Mouse (Mus musculus): ENCODE measurements around the gene Hist1h4j. TPM values are rescaled to one million over a fixed set of nuclear protein-coding genes. Genes with fewer than 3 reads are reported as not detected.
"Not testable (repeated sequence)": the region's sequence is repeated elsewhere in the genome, so short reads cannot be mapped to it uniquely, and the experiment has no call there.

Hist1h4j gene
- 10 to 100 TPM; 13.9 to 19.4 TPM for total RNA-seq (2021)
- long read RNA-seq, experiment 1: 0 reads
- long read RNA-seq, experiment 2: 0 reads

DNA sequence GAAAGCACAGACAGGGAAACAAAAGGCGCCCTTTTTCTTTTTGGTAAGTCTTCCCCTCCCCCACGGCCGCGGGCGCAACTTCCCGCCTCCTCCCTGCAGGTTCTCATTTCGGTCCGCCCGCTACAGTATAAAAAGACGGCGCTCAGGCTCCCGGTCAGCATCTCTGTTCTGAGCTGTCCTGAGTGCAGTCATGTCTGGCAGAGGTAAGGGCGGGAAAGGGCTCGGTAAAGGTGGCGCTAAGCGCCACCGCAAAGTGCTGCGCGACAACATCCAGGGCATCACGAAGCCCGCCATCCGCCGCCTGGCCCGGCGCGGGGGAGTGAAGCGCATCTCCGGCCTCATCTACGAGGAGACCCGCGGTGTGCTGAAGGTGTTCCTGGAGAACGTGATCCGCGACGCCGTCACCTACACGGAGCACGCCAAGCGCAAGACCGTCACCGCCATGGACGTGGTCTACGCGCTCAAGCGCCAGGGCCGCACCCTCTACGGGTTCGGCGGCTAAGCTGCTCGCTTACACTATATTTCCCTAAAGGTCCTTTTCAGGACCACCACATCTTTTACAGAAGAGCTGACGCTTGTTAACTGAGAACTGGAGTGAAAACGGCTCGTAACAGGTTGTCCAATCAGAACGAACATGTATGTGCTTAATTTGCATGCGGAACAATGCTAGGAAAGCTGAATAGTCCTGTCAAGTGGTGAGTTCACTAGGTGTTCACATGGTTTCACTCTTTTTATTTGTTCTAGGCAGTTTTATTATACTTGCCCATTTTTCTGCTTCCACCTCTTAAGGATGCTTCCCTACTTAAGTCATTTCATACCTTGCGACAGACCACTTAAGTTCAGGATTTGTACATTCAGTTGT, at the start of gene Hist1h4j:
TSS of gene Hist1h4j (plus strand) at position 159 of the 862 bp plus-strand sequence.
- peak within 1 kb of the TSS; percentile 48 for H3K4me3 ChIP-seq
- peak; percentile 71 for DNase-seq (ENCODE audit: extremely low spot score in 1 of 2, low spot score in 2 of 2)
- intact Hi-C loops (cut with DNase I): loop anchor here (1.0 kb wide), 2 partner anchors 15 to 17 kb away; partner anchors contain the start of gene Hist1h4k
- H3K27ac ChIP-seq: peak within 1 kb of the TSS; percentile 63

DNA sequence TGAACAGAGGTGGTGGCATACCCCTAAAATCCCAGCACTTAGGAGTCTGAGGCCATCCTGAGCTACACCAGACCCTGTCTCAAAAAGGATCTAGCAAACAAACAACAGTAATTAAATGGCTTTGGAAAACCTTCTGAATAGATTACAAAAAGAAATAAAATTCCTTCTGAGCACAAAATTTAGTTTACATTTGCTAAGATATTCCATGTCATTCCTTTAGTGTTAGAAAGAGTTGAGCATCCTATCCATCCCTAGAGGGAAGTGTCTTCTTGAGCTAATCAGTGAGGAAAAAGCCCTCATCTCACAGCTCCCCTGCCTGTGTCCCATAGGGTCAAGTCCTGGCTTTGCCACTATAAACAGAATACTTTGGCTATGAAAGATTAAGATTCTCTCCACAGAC, 37.1 kb upstream of the Hist1h4j start, which contains the start of gene Olfr1359:
TSS of gene Olfr1359 (plus strand) at position 301 of the 400 bp plus-strand sequence.
- Histone ChIP-seq H3K4me3 (no peak within 1 kb of the TSS), H3K27ac (no peak within 1 kb of the TSS)
- intact Hi-C loops (cut with DNase I): no loop called here
- DNase-seq (ENCODE audit: extremely low spot score in 1 of 2, low spot score in 2 of 2): no peak
- TF ChIP-seq CTCF (IDR thresholded peaks at IDR 0.05): no peak

DNA sequence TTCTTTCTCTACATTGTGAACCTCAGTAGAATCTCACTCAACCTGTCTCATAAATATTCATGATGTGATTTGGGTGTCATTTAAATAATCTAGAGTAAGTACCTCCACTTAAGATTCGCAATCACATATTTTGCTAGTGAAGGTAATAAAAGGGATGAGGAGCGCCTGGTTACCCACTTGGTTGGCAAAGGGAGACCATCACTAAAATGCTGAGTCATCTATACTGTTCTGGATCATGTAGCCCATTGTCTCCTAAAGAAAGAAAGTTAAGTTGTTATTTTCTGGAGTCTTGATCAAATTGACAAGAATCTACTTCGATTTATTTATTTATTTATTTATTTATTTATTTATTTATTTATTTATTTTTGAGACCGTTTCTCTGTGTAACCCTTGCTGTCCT, 28.2 kb upstream of the Hist1h4j start:
- DNase-seq (ENCODE audit: extremely low spot score in 1 of 2, low spot score in 2 of 2): no peak

DNA sequence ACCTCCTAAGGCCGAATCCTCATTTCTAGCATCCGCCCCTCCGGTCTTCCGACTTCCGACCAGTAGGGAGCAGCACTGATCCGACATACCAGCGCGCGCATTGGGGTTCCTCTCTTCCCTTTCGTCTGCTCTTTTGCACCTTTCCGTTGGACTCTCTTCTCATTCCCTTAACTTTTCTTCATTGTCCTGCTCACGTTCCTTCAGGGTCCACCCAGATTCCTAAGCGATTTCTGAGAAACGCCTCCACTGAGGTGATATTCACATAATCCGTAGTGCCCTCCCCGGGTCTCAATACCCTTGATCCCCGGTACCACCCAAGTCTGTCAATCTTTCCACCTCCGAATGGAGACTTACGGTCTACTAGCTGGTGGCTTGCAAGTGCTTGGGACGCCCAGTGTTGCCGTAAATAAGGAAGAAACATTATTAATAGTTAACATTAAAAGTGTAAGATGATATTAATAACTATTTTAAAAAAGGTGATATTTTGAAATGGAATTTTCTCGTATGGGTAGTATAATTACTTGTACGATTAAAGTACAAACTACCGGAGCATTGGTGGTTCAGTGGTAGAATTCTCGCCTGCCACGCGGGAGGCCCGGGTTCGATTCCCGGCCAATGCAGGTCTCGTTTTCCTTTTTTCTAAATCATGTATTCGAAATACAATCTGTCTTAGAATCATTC, 24.7 kb upstream of the Hist1h4j start:
- H3K27ac ChIP-seq: peak overlapping the region; percentile 74
- H3K4me3 ChIP-seq: peak overlapping the region; percentile 96
- peak; percentile 91 for TF ChIP-seq CTCF (IDR thresholded peaks at IDR 0.05)
- peak; percentile 87 to 90 for DNase-seq (ENCODE audit: extremely low spot score in 1 of 2, low spot score in 2 of 2)
- intact Hi-C loops (cut with DNase I): loop anchor here (1.0 to 10.0 kb wide), 11 partner anchors 41 to 1911 kb away; partner anchors contain the start of genes Hist1h2af, Hist1h2be, Hist1h4h and Hist1h4k

More for the DNA sequence above, 28.2 kb upstream of the Hist1h4j start:
- intact Hi-C loops (cut with DNase I): no loop called here
- TF ChIP-seq CTCF (IDR thresholded peaks at IDR 0.05): no peak
- Histone ChIP-seq H3K27ac (no peak overlapping the region), H3K4me3 (no peak overlapping the region)

DNA sequence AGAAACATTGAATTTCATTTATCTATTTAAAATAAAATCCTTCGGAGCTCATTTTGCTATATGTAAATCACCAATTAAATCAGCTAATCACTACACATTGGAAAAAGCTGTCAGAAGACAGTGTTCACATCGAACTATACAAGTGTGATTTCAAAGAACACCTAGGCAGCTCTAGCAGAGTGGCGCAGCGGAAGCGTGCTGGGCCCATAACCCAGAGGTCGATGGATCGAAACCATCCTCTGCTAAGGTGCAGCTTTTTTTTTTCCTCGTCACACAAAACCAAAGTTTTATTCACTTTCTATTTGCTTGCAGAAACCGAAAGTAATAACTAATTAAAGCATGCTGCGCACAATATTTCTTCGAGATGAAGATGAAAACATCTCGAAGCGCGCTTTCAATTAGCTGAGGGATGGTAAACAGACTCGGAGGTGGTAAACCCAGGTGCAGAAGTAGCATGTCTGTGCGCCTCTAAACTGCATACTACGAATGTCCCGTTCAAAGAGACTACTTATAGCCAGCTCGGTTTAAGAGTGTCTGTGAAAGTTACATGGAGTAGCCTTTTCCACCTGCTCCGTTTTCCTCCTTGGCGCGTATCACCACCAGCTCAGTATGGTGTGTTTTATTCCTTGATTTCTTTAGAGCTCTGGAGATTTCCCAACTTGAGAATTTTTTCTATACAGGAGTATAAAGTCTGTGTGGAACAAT, 23.9 kb upstream of the Hist1h4j start:
- intact Hi-C loops (cut with DNase I): loop anchor here (1.0 to 10.0 kb wide), 11 partner anchors 40 to 1910 kb away; partner anchors contain the start of genes Hist1h2af, Hist1h2be, Hist1h4h and Hist1h4k
- H3K4me3 ChIP-seq: peak overlapping the region; percentile 96
- TF ChIP-seq CTCF (IDR thresholded peaks at IDR 0.05): no peak
- DNase-seq (ENCODE audit: extremely low spot score in 1 of 2, low spot score in 2 of 2): peak; percentile 81
- H3K27ac ChIP-seq: peak overlapping the region; percentile 13; the same call in 1 of the 2 replicates

DNA sequence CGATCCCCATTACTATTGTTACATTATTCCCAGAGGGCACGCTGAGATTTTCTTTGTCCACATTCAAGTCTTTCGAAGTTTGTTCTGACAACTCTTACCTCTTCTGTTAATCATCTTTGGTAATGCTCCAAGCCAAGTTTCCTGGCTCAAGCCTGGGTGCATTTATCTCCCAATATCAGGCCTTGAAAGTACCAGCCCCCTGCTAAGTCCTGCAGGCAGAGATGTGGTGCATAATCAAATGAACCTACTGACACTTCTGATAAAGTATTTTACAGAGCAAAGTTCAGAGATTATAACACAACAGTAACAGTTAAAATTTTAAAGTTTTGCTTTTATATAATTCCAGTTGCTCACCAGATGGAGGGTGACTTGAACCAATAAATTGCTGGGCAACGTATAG, 23.2 kb upstream of the Hist1h4j start:
- intact Hi-C loops (cut with DNase I): loop anchor here (2.0 to 10.0 kb wide), 10 partner anchors 39 to 1909 kb away; partner anchors contain the start of genes Hist1h2af, Hist1h2be, Hist1h4h and Hist1h4k
- Histone ChIP-seq H3K4me3 (peak overlapping the region; percentile 96), H3K27ac (no peak overlapping the region)
- no peak for DNase-seq (ENCODE audit: extremely low spot score in 1 of 2, low spot score in 2 of 2)
- no peak for TF ChIP-seq CTCF (IDR thresholded peaks at IDR 0.05)

DNA sequence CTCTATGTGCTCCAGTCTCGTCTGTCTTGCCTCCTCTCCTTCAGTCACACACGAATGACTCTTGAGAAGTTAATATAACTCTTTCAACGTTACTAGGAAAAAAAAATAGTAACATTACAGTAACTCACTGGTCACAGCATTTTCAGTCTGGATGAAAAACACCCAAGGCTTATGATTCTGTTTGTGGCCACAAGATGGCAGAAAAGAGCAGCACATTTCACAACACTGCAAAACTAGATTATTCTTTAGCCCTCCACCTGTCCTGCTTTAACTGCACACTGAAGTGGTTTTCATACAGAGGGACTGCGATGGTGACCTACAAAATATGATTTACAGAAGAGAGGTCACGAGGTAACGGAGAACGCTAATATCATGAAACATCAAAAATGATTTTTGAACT, 20.1 kb upstream of the Hist1h4j start:
- intact Hi-C loops (cut with DNase I): loop anchor here (5.0 to 10.0 kb wide), 9 partner anchors 228 to 1968 kb away; partner anchors contain the start of genes Hist1h2ac, Hist1h2af, Hist1h2bc and Hist1h4d
- peak overlapping the region; percentile 33 for H3K4me3 ChIP-seq
- no peak overlapping the region for H3K27ac ChIP-seq
- peak; percentile 52 to 64 for DNase-seq (ENCODE audit: extremely low spot score in 1 of 2, low spot score in 2 of 2)
- peak; percentile 97 for TF ChIP-seq CTCF (IDR thresholded peaks at IDR 0.05)

DNA sequence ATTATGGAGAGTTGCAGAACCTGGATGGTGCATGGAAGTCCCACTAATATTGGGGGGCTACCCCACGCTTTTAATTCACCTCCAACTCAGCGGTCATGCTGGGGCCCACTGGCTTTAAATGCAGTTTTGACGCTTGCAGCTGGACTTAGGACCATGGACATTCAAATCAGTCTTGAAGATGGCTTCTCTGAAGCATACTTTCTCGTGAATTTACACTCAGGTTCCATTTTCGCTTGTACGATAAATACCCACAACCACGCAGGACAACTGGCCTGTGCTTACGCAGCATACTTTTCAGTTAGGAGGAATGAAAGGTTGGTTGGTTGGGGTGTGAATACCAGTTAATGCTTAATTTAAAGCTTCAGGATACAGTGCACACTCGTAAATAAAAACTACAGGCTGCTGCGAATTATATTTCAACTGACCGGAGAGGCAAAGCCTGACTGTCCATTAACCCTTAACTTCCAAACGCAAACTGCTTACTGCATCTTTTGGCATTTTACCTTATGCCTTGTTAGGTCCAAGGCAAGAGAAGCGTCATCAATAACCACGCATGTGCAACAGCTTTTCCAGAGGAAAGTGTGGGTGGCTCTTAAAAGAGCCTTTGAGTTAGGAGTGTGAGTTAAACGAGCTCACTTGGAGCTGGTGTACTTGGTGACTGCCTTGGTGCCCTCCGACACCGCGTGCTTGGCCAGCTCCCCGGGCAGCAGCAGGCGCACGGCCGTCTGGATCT, 19.6 kb upstream of the Hist1h4j start:
- no peak for DNase-seq (ENCODE audit: extremely low spot score in 1 of 2, low spot score in 2 of 2)
- H3K4me3 ChIP-seq: peak overlapping the region; percentile 33
- TF ChIP-seq CTCF (IDR thresholded peaks at IDR 0.05): no peak
- intact Hi-C loops (cut with DNase I): loop anchor here (5.0 to 10.0 kb wide), 3 partner anchors 1590 to 1967 kb away; partner anchors contain the start of genes Hist1h2ac, Hist1h2bc and Hist1h4d
- H3K27ac ChIP-seq: peak overlapping the region; percentile 72

DNA sequence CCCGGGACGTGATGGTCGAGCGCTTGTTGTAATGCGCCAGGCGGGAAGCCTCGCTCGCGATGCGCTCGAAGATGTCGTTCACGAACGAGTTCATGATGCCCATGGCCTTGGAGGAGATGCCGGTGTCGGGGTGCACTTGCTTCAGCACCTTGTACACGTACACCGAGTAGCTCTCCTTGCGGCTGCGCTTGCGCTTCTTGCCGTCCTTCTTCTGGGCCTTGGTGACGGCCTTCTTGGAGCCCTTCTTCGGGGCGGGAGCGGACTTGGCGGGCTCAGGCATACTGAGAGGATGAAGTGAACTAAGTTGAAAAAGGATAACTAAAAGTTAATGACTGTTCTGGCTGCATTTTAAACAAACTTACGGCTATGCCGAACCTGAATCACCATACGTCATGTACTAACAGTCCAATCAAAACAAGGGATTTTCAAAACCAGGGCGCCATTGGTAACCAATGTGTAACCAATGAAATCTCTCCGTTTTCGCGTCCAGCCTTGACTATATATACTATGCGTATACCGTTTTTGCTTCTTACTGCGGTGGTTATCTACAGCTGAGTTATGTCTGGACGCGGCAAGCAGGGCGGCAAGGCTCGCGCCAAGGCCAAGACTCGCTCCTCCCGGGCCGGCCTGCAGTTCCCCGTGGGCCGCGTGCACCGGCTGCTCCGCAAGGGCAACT, 18.9 kb upstream of the Hist1h4j start, which contains the start of the genes Hist1h2bl and Hist1h2ai:
TSS of gene Hist1h2bl (minus strand) at position 280 of the 676 bp plus-strand sequence.
TSS of gene Hist1h2ai (plus strand) at position 559 of the 676 bp plus-strand sequence.
- intact Hi-C loops (cut with DNase I): loop anchor here (1.0 to 10.0 kb wide), 5 partner anchors 34 to 1966 kb away; partner anchors contain the start of genes Hist1h2ac, Hist1h2an, Hist1h2bc and Hist1h2bp
- peak; percentile 74 to 84 for DNase-seq (ENCODE audit: extremely low spot score in 1 of 2, low spot score in 2 of 2)
- Histone ChIP-seq H3K4me3 (peak within 1 kb of the TSS; percentile 48), H3K27ac (peak within 1 kb of the TSS; percentile 83)

DNA sequence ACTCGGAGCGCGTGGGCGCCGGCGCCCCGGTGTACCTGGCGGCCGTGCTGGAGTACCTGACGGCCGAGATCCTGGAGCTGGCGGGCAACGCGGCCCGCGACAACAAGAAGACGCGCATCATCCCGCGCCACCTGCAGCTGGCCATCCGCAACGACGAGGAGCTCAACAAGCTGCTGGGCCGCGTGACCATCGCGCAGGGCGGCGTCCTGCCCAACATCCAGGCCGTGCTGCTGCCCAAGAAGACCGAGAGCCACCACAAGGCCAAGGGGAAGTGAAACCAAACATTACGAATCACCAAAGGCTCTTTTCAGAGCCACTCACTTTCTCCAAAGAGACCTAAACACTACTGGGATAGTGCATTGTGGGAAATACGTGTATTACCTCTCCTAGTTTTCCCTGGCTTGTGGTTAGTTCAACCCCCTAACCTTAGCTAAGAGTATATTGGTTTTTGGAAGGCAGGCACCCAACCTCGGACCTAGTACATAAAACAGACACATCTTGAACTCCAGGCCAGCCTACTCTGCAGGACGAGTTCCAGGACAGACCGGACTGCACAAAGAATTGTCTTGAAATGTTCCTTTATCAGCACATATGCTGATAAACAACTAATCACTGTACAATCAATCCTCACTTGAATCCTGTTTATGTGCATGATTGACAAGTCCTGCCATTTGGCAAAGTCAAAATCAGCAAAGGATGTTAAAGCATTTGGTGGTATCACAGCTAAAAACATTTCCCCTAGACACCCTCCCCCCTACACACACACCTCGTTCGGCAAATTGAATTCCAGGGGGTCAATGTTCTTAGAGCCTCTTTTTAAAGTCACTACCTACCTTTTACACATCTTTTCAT, 18.1 kb upstream of the Hist1h4j start:
- peak overlapping the region; percentile 83 for H3K27ac ChIP-seq
- DNase-seq (ENCODE audit: extremely low spot score in 1 of 2, low spot score in 2 of 2): not testable (repeated sequence)
- intact Hi-C loops (cut with DNase I): loop anchor here (1.0 to 10.0 kb wide), 6 partner anchors 34 to 1966 kb away; partner anchors contain the start of genes Hist1h2ac, Hist1h2an, Hist1h2bc and Hist1h2bp

DNA sequence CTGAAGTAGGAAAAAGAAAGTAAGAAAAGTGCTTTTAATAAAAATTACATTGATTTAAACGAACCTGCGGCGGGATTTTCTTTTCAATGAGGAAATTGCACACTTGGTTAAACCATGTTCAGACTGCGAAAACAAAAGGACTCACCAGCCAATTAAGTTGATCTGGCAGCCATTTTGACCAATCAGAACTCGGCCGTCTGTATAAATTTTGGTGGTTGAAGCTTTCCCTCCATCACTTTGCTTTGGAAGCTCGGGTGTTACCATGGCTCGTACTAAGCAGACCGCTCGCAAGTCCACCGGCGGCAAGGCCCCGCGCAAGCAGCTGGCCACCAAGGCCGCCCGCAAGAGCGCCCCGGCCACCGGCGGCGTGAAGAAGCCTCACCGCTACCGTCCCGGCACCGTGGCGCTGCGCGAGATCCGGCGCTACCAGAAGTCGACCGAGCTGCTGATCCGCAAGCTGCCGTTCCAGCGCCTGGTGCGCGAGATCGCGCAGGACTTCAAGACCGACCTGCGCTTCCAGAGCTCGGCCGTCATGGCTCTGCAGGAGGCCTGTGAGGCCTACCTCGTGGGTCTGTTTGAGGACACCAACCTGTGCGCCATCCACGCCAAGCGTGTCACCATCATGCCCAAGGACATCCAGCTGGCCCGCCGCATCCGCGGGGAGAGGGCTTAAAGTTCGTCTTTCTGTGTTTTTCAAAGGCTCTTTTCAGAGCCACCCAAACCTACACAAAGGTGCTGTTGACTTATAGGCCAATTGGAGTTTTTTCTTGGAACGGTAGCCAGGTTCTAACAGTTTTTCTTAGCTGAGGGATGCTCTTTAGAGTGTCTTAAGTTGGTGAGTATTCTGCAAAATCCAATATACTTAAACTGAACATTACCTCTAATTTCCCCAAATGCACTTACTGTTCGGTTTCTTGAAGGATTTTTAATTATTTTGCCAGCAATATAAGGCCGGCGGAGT, 17.2 kb upstream of the Hist1h4j start, which contains the start of gene Hist1h3h:
TSS of gene Hist1h3h (plus strand) at position 263 of the 961 bp plus-strand sequence.
- peak within 1 kb of the TSS; percentile 83 for H3K27ac ChIP-seq
- peak; percentile 86 to 89 for DNase-seq (ENCODE audit: extremely low spot score in 1 of 2, low spot score in 2 of 2)
- intact Hi-C loops (cut with DNase I): loop anchor here (1.0 to 10.0 kb wide), 6 partner anchors 17 to 1965 kb away; partner anchors contain the start of genes Hist1h2ac, Hist1h2an, Hist1h2bc and Hist1h2bp
- H3K4me3 ChIP-seq: peak within 1 kb of the TSS; percentile 48

More for the DNA sequence above, 18.1 kb upstream of the Hist1h4j start:
- H3K4me3 ChIP-seq: peak overlapping the region; percentile 48

Measured in left cerebral cortex, adult 2 months (tissue).